Mouse (Mus musculus): ENCODE measurements around the gene Ptgis.
"Not testable (repeated sequence)": the region's sequence is repeated elsewhere in the genome, so short reads cannot be mapped to it uniquely, and the experiment has no call there.

DNA sequence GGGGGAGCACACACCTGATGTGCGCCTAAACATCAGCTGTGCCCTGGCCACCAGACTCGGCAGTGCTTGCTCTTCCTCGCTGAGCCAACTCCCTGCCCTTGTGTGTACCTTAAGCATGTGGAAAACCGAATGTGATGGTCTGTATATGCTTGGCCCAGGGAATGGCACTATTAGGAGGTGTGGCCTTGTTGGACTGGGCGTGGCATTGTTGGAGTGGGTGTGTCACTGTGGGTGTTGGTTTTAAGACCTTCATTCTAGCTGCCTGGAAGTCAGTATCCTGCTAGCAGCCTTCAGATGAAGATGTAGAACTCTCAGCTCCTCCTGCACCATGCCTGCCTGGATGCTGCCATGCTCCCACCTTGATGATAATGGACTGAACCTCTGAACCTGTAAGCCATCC lies 35.7 kb downstream of the Ptgis start:
- TF ChIP-seq CTCF (IDR thresholded peaks at IDR 0.05; ENCODE audit: low read depth, low read length); POLR2A (IDR thresholded peaks at IDR 0.05; ENCODE audit: extremely low read depth, insufficient read depth, low read length): not testable (repeated sequence)
